Mouse (Mus musculus) hindbrain, postnatal 0 days (tissue): ENCODE results near the gene E2f7. TPM values are rescaled to one million over a fixed set of nuclear protein-coding genes. Genes with fewer than 3 reads are reported as not detected.

ENCODE experiments used
- ATAC-seq: fragments of 200-750 bp; cut with Nextera tagmentation; 2 replicates; pipeline ENCODE4 v1.8.0; 2017; ENCODE audit warnings: mild to moderate bottlenecking, moderate TSS enrichment, moderate library complexity
- DNase-seq: peaks from one replicate; pipeline ENCODE4 v3.0.0-alpha.2; 2015; ENCODE audit warnings: low spot score
- H3K27ac ChIP-seq: fragments of 300-500 bp; sonication (generic); 2 replicates; pipeline ENCODE4 v1.5.1; 2014; ENCODE audit warnings: mild to moderate bottlenecking
- H3K27me3 ChIP-seq: fragments of 300-500 bp; sonication (generic); 2 replicates; pipeline ENCODE4 v1.6.1; 2014; ENCODE audit warnings: low read length, mixed read lengths; ENCODE audit not compliant: insufficient read depth
- H3K36me3 ChIP-seq: fragments of 300-500 bp; sonication (generic); 2 replicates; pipeline ENCODE4 v1.6.1; 2014; ENCODE audit warnings: low read length, mixed read lengths; ENCODE audit not compliant: insufficient read depth
- H3K4me1 ChIP-seq: fragments of 300-500 bp; sonication (generic); 2 replicates; pipeline ENCODE4 v1.6.1; 2014; ENCODE audit warnings: antibody characterized with exemption, low read length, mixed read lengths; ENCODE audit not compliant: insufficient read depth
- H3K4me2 ChIP-seq: fragments of 300-500 bp; sonication (generic); 2 replicates; pipeline ENCODE4 v1.6.1; 2014; ENCODE audit warnings: low read depth, mild to moderate bottlenecking, low read length, moderate library complexity, mixed read lengths
- H3K4me3 ChIP-seq: fragments of 300-500 bp; sonication (generic); 2 replicates; pipeline ENCODE4 v1.5.1; 2014; ENCODE audit warnings: low read length
- H3K9ac ChIP-seq: fragments of 300-500 bp; sonication (generic); replicated peaks from 2 replicates; pipeline ENCODE4 v1.6.1; 2014; ENCODE audit warnings: mild to moderate bottlenecking, low read length, moderate library complexity, mixed read lengths
- H3K9me3 ChIP-seq: fragments of 300-500 bp; sonication (generic); 2 replicates; pipeline ENCODE4 v1.6.1; 2016; ENCODE audit warnings: low read length, mixed read lengths
- CTCF ChIP-seq: IDR thresholded peaks from 2 replicates; pipeline ENCODE4 v1.5.1; 2016; ENCODE audit warnings: antibody characterized with exemption, control low read depth, low read depth
- WGBS: fragments of 180-500 bp; shearing (Covaris S2); extraction: QIAGEN DNeasy Blood & Tissue Kit; methylation state at CpG from one replicate; pipeline ENCODE4 v1.1.7; 2014; 5-methylcytosine and 5-hydroxymethylcytosine counted together
- polyA plus RNA-seq: library from polyadenylated mRNA; unstranded; fragments of >200 nt; fragmentation: Nextera tagmentation; extraction: Ambion mirVana; gene quantifications from 2 replicates; pipeline ENCODE4 v1.2.1, GENCODE M21; 2015
- total RNA-seq: library from RNA; depleted of rRNA; stranded (reverse); fragments of >200 nt; gene quantifications from 2 replicates; pipeline ENCODE4 v1.2.3, GENCODE M21; 2014; rRNA removed

E2f7 gene
- total and polyA plus RNA-seq, 2 experiments from 2014 or later, result 3.6 to 6.4 TPM

DNA sequence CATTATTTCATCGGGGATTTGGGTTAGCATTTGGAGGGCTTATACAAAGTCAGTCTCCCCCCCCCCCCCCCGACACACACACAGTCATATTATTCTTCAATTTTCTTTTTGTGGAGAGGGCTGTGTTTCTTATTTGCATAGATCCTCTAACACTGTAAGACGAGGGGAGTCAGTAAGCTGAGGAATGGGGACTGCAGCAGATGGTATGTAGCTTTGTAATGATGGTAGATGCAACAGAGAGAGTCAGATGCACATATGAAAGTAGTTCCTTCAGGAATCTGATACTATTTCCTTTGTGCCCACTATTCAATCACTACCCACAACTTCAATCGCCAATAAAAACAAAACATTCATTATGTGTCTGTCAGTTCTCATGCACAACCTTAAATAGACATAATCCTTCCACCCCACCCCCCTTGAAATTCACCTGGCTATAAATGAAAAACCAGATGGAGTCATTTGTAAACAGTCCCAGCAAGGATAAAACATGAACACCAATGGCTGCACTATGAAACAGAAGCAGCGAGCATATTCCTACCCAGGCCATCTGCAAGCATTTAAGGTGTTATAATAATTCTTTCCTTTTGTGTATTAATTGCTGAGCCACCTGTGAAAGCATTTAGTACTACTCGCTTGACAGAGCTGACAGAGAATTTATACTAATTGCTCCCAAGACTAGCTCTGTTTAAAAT, 90.0 kb downstream of the E2f7 start:
- no peak for TF ChIP-seq CTCF
- Histone ChIP-seq H3K27me3 (no peaks in the 10 kb centered on the region), H3K36me3 (no peaks in the 10 kb centered on the region), H3K9me3 (no peaks in the 10 kb centered on the region), H3K9ac (no peak overlapping the region), H3K27ac (no peak overlapping the region), H3K4me2 (no peak overlapping the region), H3K4me1 (no peaks in the 10 kb centered on the region), H3K4me3 (no peak overlapping the region)
- WGBS, result 75% methylated on average over 6 of the region's 6 CpGs
- no peak for DNase-seq
- ATAC-seq, result no peak

Other genes starting within 250 kb of the E2f7 start
- gene Csrp2, start 174.3 kb downstream of the E2f7 start, total RNA-seq, result 43.2 and 76.3 TPM in 2 replicates
- 81.1 and 99.6 TPM in 2 replicates for gene Csrp2, start 174.3 kb downstream of the E2f7 start, polyA plus RNA-seq